Mouse (Mus musculus) ES-Bruce4 (cell line): ENCODE measurements around the gene Tm4sf19. TPM values are rescaled to one million over a fixed set of nuclear protein-coding genes. Genes with fewer than 3 reads are reported as not detected.
A peak's percentile ranks its signal among the peaks of the same experiment; 100 is the strongest.

Experiments used
- H3K27ac ChIP-seq: 2 replicates; pipeline ENCODE4 v1.5.1; 2012; ENCODE audit warnings: low read length, inconsistent platforms; ENCODE audit not compliant: insufficient read depth
- H3K27me3 ChIP-seq: 2 replicates; pipeline ENCODE4 v1.6.1; 2012; ENCODE audit warnings: mild to moderate bottlenecking, low read length, inconsistent platforms; ENCODE audit not compliant: control insufficient read depth, poor library complexity, insufficient read depth, severe bottlenecking
- H3K36me3 ChIP-seq: 2 replicates; pipeline ENCODE4 v1.6.1; 2012; ENCODE audit warnings: inconsistent platforms, mild to moderate bottlenecking, low read length, moderate library complexity; ENCODE audit not compliant: control insufficient read depth, poor library complexity, insufficient read depth, severe bottlenecking
- H3K4me1 ChIP-seq: one replicate; pipeline ENCODE4 v1.8.1; 2011; ENCODE audit warnings: low read length; ENCODE audit not compliant: control insufficient read depth, insufficient read depth
- H3K4me3 ChIP-seq: 2 replicates; pipeline ENCODE4 v1.5.1; 2011; ENCODE audit warnings: low read depth, mild to moderate bottlenecking, low read length
- H3K9ac ChIP-seq: 2 replicates; pipeline ENCODE4 v1.6.1; 2012; ENCODE audit warnings: low read depth, mild to moderate bottlenecking, inconsistent platforms; ENCODE audit not compliant: poor library complexity, severe bottlenecking
- H3K9me3 ChIP-seq: replicated peaks from 2 replicates; pipeline ENCODE4 v1.6.1; 2012; ENCODE audit warnings: mild to moderate bottlenecking, low read length, inconsistent platforms; ENCODE audit not compliant: control insufficient read depth, poor library complexity, insufficient read depth, severe bottlenecking
- CTCF ChIP-seq: IDR thresholded peaks from one replicate; pipeline ENCODE4 v1.8.1; 2011; ENCODE audit warnings: low read depth, low read length
- EP300 ChIP-seq: IDR thresholded peaks from 2 replicates; pipeline ENCODE4 v1.6.1; 2011; ENCODE audit warnings: low read depth, low read length; ENCODE audit not compliant: insufficient read depth
- POLR2A ChIP-seq: IDR thresholded peaks from one replicate; pipeline ENCODE4 v1.8.1; 2011; ENCODE audit warnings: low read length; ENCODE audit not compliant: insufficient read depth
- polyA plus RNA-seq: library from polyadenylated mRNA; stranded (reverse); fragments of >200 nt; gene quantifications from 2 replicates; pipeline ENCODE4 v1.2.4, GENCODE M21; 2011; ENCODE audit warnings: low read depth; ENCODE audit not compliant: missing spikeins, insufficient read depth, insufficient read length

Gene Tm4sf19
- polyA plus RNA-seq, 1 experiment, result not detected

- no peaks in the 10 kb centered on the region for H3K9me3 ChIP-seq
- TF ChIP-seq CTCF, result no peak
- no peak for TF ChIP-seq EP300
- no peak for TF ChIP-seq POLR2A
- no peaks in the 10 kb centered on the region for H3K4me1 ChIP-seq
- H3K27ac ChIP-seq, result no peak overlapping the region
- no peak overlapping the region for H3K4me3 ChIP-seq
- peaks cover 45% of the 10 kb centered on the region for H3K36me3 ChIP-seq
- no peak overlapping the region for H3K9ac ChIP-seq
- H3K27me3 ChIP-seq, result no peaks in the 10 kb centered on the region
Measured at GRCm38 (mm10) chr16:32384885-32385284, 15.4 kb upstream of the Tm4sf19 start.

- Histone ChIP-seq H3K4me1 (no peaks in the 10 kb centered on the region), H3K36me3 (peaks cover 30% of the 10 kb centered on the region)
Measured at GRCm38 (mm10) chr16:32386826-32387225, 13.5 kb upstream of the Tm4sf19 start.

GRCm38 (mm10) chr16:32389049-32389448, 11.3 kb upstream of the Tm4sf19 start:
- no peak overlapping the region for H3K9ac ChIP-seq
- no peaks in the 10 kb centered on the region for H3K27me3 ChIP-seq
- no peak overlapping the region for H3K4me3 ChIP-seq
- H3K4me1 ChIP-seq, result no peaks in the 10 kb centered on the region
- no peak for TF ChIP-seq POLR2A
- TF ChIP-seq CTCF, result no peak
- TF ChIP-seq EP300, result no peak
- H3K36me3 ChIP-seq, result peaks cover 24% of the 10 kb centered on the region
- H3K27ac ChIP-seq, result no peak overlapping the region
- H3K9me3 ChIP-seq, result no peaks in the 10 kb centered on the region

More at GRCm38 (mm10) chr16:32386826-32387225, 13.5 kb upstream of the Tm4sf19 start:
- Histone ChIP-seq H3K9ac (no peak overlapping the region), H3K27me3 (no peaks in the 10 kb centered on the region), H3K27ac (no peak overlapping the region), H3K9me3 (no peaks in the 10 kb centered on the region), H3K4me3 (no peak overlapping the region)
- TF ChIP-seq POLR2A, result no peak
- TF ChIP-seq CTCF, result no peak
- no peak for TF ChIP-seq EP300

- H3K36me3 ChIP-seq, result peaks cover 21% of the 10 kb centered on the region
- no peak for TF ChIP-seq EP300
- no peak for TF ChIP-seq POLR2A
- no peak for TF ChIP-seq CTCF
- no peaks in the 10 kb centered on the region for H3K4me1 ChIP-seq
- H3K27me3 ChIP-seq, result no peaks in the 10 kb centered on the region
- H3K9ac ChIP-seq, result no peak overlapping the region
- H3K9me3 ChIP-seq, result no peaks in the 10 kb centered on the region
- H3K4me3 ChIP-seq, result no peak overlapping the region
- H3K27ac ChIP-seq, result no peak overlapping the region
Measured at GRCm38 (mm10) chr16:32389841-32390240, 10.5 kb upstream of the Tm4sf19 start.

GRCm38 (mm10) chr16:32390882-32391281, 9.4 kb upstream of the Tm4sf19 start:
- H3K4me1 ChIP-seq, result no peaks in the 10 kb centered on the region
- TF ChIP-seq POLR2A (no peak), CTCF (no peak), EP300 (no peak)
- H3K9me3 ChIP-seq, result no peaks in the 10 kb centered on the region
- no peak overlapping the region for H3K4me3 ChIP-seq
- H3K9ac ChIP-seq, result no peak overlapping the region
- H3K36me3 ChIP-seq, result peaks cover 14% of the 10 kb centered on the region
- no peaks in the 10 kb centered on the region for H3K27me3 ChIP-seq
- H3K27ac ChIP-seq, result no peak overlapping the region

GRCm38 (mm10) chr16:32395679-32396540, 4.4 kb upstream of the Tm4sf19 start:
- H3K27ac ChIP-seq, result peak overlapping the region; percentile 54; the same call in 1 of the 2 replicates
- no peak overlapping the region for H3K9ac ChIP-seq
- TF ChIP-seq CTCF (no peak), POLR2A (no peak), EP300 (no peak)
- H3K36me3 ChIP-seq, result peaks cover 3% of the 10 kb centered on the region; the same call in 1 of the 2 replicates
- H3K9me3 ChIP-seq, result no peaks in the 10 kb centered on the region
- no peak overlapping the region for H3K4me3 ChIP-seq
- H3K4me1 ChIP-seq, result no peaks in the 10 kb centered on the region
- no peaks in the 10 kb centered on the region for H3K27me3 ChIP-seq
